Mouse (Mus musculus): Measurements from ENCODE around the gene Pcbd2.
"Not testable (repeated sequence)": the region's sequence is repeated elsewhere in the genome, so short reads cannot be mapped to it uniquely, and the experiment has no call there.

The Pcbd2 gene

DNA sequence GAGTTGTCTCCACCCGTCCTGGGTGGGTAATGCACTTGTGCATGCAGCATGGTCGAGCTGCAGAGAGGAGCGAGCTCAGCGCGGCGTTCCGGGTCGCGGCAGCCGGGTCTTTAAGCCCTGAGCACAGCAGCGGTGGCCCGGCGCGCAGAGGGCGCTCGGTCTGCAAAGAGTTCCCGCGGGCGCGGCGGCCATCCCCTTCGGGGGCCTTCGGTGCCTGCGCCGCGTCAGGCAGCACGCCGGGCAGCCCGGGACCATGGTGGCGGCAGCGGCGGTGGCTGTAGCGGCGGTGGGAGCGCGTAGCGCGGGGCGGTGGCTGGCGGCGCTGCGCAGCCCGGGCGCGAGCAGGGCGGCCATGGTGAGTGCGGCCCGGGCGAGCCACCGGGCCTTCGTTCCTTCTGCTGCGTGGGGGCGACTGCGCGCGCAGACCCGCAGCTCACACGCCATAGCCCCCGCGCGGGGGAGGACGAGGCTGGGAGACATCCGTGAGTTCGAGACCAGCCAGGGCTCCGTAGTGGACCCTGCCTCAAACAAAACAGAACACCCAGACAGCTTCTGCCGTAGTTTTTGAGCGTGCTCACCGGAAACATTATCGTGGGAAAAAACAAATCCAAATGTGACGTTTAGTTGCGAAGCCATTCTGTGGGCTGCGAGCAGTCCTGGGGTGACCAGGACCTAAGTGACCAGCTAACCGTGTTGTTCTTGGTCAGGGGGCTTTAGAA is at the start of gene Pcbd2:
Gene Pcbd2, plus strand, starts transcription at position 249 of the 719 bp plus-strand sequence.
- DNase-seq, result peak; percentile 85 to 89

DNA sequence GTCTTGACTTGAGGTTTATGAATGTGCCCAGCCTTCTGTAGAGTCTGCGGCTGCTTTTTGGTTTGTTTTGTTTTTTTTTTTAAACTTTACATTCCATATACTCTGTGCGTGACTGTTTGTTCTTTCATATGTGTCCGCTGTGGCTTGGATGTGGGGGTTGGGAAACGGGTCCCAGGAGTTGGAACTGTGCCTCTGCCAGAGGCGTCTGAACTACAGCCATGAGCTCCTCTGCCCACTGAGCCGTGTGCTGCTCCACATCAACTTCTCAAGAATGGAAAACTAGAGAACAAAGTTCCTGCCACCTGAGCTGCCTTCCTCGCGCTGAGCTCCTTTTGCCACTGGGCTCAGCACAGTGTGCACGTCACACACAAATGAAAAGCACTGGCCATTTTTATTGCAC is 45.0 kb upstream of the Pcbd2 start:
- no peak for DNase-seq

DNA sequence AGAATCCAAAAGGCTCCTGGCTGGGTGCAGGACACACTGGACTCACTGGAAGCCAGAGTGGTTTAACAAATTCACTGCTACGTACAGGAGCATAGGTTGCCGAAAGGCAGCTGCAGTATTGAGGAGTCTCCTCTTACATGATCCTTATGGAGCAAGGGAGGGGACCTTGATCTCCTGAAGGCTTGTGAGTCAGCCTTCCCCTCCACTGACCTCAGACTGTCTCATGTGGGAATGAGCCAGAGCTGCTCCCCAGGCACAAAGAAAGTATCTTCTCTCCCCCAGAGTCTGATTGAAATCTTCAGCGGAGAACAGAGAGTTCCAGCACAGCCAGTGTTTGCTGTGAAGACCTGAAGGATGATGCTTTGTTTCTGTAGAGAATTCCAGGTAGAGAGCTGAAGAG is 43.6 kb upstream of the Pcbd2 start:
- DNase-seq, result no peak

DNA sequence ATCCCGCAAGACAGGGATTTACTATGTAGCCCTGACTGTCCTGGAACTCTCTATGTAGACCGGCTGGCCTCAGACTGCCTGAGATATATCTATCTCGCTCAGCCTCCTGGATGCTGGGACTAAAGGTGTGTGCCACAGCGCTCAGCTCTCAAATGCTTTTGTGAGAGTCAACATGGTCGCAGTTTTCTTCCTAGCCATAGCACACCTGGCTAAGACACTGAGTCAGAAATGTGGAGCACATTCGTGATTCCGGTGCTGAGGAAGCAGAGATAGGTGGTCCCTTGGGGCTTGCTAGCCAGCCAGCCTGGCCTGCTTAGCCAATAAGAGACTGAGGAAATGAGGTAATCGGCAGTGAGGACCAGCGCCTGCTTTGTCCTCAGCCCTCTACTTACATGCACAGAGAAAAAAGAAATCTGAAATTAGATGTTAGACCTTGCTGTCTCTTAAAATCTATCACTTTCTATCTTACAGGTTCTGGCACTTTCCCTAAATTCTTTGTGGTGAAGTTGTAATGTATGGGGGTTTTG is 41.0 kb upstream of the Pcbd2 start:
- no peak for DNase-seq

DNA sequence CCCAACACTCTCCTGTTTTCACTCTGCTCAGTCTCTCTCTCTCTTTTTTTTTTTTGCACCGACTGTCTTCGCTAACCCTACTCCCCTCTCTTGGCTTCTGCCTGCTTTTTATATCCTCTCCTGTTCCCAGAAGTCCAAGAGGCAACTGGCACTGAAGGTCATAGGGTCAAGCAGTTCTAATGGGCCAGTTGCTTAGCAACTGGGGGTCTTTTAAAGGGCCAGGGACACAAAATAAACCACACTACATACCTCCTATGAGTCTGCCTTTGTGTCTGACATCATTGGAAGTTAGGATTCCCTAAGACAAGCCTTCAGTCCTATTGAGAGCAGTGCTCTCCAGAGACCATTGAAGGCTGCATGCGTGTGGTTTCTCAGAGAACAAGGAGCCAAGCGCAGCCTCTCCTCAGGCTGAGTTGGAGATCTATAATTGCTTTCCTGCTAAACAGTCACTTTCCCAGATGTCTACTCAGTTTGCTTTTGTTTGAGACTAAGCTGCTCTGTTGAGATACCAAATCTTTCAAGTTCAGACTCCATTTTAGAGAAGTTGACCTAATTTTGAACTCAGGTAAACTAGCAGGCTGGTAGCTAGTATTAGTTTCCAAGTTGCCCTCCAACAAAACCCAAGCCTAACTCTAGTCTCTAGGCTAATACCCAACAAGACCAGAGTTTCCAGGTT is 39.1 kb upstream of the Pcbd2 start:
- DNase-seq, result no peak

DNA sequence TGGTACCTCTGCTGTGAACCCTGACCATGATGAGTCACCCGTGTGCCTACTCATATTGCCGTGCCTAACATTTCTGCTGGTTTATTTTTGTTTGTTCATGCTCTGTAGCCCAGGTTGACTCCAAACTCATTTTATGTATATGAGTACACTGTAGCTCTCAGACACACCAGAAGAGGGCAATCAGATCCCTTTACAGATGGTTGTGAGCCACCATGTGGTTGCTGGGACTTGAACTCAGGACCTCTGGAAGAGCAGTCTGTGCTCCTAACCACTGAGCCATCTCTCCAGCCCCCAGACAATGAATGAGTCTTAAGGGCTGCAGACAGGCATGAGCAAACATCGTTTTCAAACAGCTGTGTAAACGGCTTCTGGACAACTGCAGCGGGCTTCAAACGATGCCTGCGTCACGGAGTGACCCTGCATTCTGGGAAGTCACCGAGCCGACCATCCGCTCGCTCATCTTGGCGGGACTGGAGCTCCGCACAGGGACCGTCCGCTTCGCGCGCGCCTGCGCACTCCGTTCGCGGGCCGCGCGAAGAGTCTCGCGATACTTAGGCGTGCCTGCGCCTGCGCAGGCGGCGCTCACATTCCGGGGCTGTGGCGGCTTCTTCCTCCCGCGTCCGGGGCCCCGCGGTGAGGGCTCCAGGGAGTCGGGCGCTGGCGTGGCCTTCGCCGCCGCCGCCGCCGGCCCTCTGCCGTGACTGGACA is 34.5 kb upstream of the Pcbd2 start, which contains the start of gene B230219D22Rik:
Gene B230219D22Rik, plus strand, starts transcription at position 590 of the 708 bp plus-strand sequence.
- DNase-seq, result peak; percentile 82 to 87

DNA sequence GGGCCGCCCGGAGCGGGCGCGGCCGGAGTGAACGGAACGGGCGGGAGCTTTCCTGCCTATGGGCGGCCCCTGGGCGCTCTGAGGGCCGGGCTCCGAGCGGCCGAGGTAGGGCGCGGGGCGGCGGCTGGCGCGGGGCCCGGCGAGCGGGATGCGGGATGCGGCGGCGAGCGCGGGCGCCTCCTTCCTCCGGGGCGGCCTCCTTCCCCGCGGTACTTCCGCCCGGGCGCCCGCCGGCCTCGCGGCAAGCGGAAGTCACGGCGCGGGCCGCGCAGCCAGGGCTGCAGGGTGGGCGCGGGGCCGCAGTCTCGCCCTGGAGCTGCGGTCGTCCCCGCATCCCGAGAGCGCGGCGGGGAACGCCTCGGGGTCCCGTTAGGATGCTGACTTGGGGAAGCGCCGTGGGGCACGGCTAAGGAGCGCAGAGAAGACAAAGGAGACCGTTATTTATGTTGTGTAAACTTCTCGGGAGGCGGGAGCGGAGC is 33.9 kb upstream of the Pcbd2 start:
- peak; percentile 49 to 67 for DNase-seq

DNA sequence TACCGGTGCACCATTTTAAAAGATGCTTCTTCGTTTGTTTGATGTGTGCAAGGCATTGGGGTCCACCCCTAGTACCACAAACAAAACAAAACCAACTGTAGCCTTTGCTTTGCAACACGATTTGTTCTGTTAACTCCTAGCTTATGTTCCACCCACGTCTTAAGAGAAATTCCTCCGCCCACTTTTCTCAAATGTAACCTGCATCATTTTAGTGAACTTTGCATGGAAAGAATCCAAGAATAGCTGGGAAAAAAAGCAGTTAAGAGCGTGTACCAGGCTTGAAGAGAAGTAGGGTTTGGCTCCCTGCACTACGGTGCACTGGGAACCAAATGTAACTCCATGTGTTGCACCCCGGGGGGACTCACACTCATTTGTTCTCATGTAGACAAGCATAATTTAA is 33.1 kb upstream of the Pcbd2 start:
- no peak for DNase-seq

DNA sequence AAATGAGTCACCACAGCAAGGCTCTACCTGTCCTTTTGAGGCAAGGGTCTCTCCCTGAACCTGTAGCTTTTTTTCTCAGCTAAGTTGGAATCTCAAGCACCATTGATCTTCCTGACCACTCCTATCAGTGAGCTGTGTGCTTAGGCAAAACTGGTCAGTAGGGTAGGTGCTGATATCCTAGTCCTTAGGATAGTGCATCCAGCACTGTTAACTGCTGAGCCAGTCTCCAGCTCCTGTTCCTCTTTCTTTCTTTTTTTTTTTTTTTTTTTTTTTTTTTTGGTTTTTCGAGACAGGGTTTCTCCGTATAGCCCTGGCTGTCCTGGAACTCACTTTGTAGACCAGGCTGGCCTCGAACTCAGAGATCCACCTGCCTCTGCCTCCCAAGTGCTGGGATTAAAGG is 31.2 kb upstream of the Pcbd2 start:
- DNase-seq, result not testable (repeated sequence)

DNA sequence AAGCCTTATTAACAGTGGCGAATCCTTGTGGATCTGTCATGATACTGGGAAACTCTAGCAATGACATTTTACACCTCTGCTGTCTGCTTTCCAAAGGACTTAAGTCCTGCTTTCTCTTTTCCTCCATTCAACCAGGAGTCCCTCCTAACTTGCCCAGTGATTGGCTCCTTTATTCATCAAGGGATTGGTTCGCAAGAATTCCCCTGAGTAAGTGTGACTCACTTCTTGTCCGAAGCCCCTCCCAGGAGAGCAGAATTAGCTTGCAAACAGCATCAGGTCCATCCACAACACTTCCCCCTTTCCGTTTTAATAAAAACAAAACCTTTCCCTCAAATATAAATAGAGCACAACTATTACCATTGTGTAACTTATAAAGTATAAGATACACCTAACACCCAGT is 22.9 kb upstream of the Pcbd2 start:
- DNase-seq, result no peak

DNA sequence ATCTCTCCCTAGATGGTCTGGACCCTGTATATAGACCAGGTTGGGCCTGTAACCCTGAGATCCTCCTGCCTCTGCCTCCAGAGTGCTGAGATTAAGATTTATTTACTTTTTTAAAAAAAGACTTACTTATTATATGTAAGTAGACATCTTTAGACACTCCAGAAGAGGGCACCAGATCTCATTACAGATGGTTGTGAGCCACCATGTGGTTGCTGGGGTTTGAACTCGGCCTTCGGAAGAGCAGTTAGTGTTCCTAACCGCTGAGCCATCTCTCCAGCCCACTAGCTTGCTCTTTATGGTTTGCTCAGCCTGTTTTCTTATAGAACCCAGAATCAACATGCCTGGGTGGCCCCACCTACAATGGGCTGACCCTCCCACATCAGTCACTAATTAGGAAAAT is 14.3 kb upstream of the Pcbd2 start:
- no peak for DNase-seq

DNA sequence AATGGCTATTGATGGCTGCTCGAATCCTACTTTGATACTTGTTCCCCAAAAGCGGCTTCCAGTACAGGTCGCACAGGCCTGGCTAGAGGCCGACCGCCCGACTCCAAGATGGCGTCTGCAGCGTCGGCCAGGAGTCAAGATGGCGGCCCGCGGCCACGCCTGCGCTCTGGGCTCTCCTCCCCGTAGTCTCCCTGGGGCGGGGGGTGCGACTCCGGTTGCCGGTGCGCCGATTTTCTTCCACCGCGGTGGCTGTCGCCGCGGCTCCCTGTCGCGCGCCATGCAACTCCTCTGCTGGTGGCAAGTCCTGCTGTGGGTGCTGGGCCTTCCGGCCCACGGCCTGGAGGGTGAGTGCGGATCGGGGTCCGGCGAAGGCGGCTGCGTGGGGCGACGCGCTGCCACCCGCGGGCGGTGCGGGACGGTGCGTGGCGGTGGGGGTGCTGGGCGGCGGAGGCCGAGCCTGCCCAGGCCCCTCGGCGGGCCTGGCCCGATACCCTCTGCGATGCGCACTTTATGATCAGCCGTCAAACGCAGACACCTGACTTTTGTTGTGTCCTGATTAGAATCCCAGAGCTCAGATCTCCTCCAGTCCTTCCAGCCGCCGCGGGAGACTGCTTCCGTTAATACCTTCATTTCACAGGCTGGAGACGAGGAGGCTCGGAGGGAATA is 12.5 kb upstream of the Pcbd2 start, which contains the start of gene Txndc15:
Gene Txndc15, plus strand, starts transcription at position 150 of the 666 bp plus-strand sequence.
- DNase-seq, result peak; percentile 77 to 89

DNA sequence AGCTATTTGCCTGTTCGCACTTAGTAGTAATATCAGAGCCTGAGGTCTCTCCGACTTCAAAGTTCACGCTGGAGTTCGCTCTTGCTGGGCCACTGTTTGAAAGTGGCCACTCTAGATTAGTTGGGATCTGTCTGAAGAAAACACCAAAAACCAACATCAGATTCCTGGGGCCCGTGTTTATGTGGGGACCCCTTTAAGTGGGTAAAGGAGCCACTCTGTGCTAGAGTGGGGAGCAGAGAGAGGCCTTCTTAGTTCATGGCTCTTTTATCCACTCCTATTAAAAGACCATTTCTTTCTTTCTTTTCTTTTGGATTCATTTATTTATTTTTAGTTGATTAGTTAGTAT is 12.0 kb upstream of the Pcbd2 start:
- DNase-seq, result no peak

DNA sequence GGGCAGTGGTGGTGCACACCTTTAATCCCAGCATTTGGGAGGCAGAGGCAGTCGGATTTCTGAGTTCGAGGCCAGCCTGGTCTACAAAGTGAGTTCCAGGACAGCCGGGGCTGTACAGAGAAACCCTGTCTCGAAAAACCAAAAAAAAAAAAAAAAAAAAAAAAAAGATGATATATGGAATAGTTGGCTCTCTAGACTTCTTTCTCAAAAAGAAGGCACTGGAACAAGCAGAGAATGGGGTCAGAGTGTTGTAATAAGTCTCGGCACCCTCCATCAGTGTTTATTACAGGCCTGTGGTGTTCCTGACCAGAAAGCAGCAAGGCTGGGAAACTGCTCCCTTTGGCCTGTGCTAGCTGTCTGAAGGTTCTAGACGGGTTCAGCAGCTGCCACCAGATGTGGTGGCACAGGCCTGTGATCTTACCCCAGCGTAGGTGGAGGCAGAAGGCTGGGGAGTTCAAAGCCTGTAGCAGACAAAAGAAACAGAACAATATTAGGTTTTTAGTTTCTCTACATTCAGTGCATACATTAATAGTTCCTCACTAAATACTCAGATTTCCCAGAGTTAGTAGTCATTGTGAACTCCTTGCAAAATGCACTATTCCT is 11.2 kb upstream of the Pcbd2 start:
- no peak for DNase-seq

DNA sequence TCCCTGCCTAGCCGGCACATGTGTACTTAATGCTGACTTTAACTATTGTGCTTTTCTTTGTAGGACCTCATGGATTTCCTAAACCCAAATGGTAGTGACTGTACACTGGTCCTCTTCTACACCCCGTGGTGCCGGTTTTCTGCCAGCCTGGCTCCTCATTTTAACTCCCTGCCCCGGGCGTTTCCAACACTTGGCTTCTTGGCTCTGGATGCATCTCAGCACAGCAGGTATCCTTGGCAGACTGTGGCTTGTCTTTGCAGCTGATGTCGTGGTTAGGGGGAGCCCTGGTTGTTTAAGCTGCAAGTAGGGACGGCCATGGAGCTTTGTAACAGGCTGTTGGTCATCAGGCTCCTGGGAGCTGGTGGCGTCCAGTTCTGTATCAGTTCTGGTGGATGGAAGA is 5.7 kb upstream of the Pcbd2 start:
- DNase-seq, result no peak

DNA sequence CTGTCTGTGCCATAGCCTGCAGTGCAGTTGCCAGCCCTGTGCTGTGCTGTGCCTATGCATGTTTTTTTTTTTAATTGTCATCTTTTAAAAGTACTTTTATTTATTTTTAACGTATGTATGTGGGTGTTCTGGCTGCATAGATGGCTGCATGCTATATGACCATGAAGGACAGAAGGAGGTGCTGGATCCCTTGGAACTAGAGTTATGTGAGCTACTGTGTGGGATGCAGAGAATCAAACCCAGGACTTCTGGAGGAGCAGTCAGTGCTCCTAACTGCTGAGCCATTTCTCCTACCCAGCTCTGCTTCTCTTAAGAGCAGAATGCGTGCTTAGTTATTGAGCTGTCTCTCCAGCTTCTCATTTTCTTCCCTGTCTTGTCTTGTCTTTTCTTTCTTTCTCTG is 5.2 kb upstream of the Pcbd2 start:
- no peak for DNase-seq

DNA sequence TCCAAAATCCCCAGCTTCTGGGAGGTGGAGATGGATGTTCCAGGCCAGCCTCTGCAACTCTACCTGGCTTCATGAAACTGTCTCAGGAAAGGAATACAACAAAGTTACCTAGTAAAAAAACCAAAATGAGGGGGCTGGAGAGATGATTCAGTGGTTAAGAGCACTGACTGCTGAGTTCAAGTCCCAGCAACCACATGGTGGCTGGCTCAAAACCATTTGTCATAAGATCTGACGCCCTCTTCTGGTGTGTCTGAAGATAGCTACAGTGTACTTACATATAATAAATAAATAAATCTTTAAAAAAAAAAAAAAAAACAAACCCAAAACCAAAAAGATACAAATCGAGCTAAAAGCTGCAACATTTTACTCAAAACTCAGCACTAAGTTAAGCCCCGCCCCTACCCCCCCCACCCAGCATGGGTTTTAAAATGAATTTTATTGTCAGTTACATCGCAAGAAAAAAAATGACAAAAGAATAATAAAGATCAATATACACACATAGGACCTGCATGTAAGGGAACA is 509 bp upstream of the Pcbd2 start:
- no peak for DNase-seq

DNA sequence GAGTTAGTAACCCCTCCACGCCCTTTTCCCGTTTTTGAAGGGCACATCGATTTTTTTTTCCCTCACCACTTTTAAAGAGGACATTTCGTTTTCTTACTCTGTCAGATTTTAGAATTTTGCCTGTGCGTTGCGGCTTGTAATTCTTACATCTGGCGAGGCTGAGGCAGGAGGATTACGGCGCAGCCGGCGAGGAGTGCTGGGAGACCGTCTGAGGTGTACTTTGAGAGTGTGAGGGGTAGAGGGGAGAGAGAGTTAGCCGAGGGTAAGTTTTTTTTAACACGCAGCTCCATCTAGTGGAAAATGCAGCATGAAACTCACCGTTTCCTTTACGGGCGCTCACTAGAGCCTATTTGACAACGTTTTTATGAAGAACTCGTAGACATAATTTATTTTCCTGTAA is 671 bp downstream of the Pcbd2 start:
- peak; percentile 49 to 59 for DNase-seq

DNA sequence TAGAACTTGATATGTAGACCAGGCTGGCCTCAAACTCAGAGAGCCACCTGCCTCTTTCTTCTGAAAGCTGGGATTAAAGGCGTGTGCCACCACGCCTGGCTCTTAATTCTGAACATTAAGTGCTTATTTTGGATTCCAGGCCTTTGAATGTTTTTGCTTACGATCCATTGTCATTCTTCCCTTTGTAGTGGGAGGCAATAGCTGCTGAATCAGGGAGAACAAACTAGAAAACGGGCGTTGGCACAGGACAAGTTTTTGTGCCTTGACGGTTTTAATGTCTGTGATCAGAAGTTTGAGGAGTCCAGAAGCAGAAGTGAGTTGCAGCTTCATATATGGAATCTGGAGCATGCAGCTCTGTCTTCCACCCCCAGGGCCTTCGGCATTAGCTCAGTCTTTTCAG is 3.5 kb downstream of the Pcbd2 start:
- no peak for DNase-seq

DNA sequence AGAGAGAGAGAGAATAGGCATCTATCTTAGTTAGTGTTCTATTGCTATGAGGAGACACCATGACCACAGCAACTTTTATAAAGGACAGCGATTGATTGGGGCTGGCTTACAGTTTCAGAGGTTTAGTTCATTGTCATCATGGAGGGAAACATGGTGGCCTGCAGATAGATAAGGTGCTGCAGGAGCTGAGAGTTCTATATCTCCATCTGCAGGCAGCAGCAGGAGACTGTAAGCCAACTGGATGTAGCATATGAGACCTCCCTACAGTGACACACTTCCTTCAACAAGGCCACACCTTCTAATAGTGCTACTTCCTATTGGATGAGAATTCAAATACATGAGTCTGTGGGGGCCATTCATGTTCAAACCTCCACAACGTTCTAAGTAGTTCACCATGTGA is 5.0 kb downstream of the Pcbd2 start:
- DNase-seq, result no peak

DNA sequence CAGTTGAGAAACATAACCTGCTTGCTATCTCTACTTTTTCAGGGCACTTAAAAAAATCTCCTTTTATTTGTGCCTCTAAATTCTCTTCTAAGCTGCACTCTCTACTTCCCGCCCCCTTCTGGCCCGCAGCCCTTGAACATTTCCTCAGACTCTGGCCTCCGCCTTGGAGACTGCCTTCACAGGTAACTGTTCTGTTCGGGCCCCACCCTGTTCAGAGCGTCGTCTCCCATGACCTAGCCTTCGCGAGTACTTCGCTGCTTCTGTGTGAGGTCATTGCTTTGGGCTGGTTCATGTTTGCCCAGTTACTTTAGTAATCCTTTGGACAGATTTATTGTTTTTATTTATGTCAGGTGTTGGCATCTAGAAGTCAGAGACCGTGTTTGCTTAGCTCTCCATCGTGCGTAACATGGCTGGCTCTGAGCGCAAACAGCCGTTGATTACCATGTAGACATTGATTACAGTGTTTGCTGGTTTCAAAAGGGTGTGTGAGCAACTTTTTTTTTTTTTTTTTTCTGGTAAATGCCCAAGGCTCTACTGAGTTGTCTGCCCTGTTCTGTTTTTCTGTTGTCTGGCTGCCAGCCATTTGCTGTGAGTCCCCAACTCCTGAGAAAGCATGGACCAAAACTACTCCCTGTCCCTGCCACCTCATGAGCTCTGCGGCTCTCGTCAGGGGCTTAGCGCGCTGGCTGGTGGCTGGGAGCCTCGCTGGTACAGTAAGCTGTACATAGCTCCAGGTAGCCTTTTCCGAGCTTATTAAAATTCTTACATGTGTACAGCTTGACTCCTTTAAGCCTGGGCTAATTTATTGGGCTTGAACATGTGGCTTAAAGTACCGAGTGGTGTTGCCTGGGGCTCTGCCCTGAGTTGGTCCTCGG is 6.7 kb downstream of the Pcbd2 start:
- no peak for DNase-seq
